Mouse (Mus musculus) testis, adult 2 months (tissue): ENCODE measurements around the gene Nr1h2.

Source experiments
- CTCF ChIP-seq: fragments of 200-500 bp; IDR thresholded peaks from 2 replicates; pipeline ENCODE4 v1.5.1; 2012; ENCODE audit warnings: low read depth, mild to moderate bottlenecking, inconsistent platforms, low read length, moderate library complexity; ENCODE audit not compliant: control insufficient read depth, insufficient read depth, insufficient replicate concordance
- POLR2A ChIP-seq: fragments of 200-500 bp; IDR thresholded peaks from 2 replicates; pipeline ENCODE4 v1.6.1; 2012; ENCODE audit warnings: low read depth, mild to moderate bottlenecking, inconsistent platforms, low read length, moderate library complexity; ENCODE audit not compliant: control insufficient read depth

DNA sequence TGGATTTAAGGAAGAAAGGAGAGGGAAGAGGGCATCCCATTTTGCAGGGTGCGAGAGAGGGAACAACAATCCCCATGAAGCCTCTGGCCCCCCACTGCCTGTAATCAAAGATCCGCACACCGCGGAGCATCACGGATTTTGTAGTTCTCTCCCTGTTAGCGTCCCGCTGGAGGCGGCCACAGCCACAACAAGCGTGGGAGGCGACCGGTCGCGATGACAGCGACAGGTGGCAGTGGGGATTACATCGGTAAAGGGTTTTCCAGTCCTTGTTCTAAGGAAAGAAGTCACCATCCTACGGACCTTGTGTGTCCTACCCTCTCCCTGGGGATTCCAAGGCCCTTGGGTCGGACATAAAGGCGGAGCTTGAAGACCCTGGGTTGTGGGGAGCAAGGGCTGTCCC is 33.2 kb upstream of the Nr1h2 start:
- TF ChIP-seq CTCF (no peak), POLR2A (no peak)
